Mouse (Mus musculus) embryonic facial prominence, embryonic 13.5 days (tissue): ENCODE data around the gene Gpc5. TPM values are rescaled to one million over a fixed set of nuclear protein-coding genes. Genes with fewer than 3 reads are reported as not detected.

ENCODE experiments used
- ATAC-seq: fragments of 200-750 bp; cut with Nextera tagmentation; 2 replicates; pipeline ENCODE4 v1.8.0; 2017; ENCODE audit warnings: low read depth; ENCODE audit not compliant: insufficient number of reproducible peaks, insufficient read depth, low FRiP score, low TSS enrichment
- H3K27ac ChIP-seq: fragments of 300-500 bp; sonication (generic); 2 replicates; pipeline ENCODE4 v1.5.1; 2015; ENCODE audit warnings: moderate library complexity, mild to moderate bottlenecking, inconsistent platforms
- H3K27me3 ChIP-seq: fragments of 300-500 bp; sonication (generic); 2 replicates; pipeline ENCODE4 v1.6.1; 2015; ENCODE audit warnings: mild to moderate bottlenecking, inconsistent platforms
- H3K36me3 ChIP-seq: fragments of 300-500 bp; sonication (generic); 2 replicates; pipeline ENCODE4 v1.6.1; 2015; ENCODE audit warnings: mild to moderate bottlenecking, inconsistent platforms
- H3K4me1 ChIP-seq: fragments of 300-500 bp; sonication (generic); 2 replicates; pipeline ENCODE4 v1.6.1; 2015; ENCODE audit warnings: inconsistent platforms
- H3K4me2 ChIP-seq: fragments of 300-500 bp; sonication (generic); 2 replicates; pipeline ENCODE4 v1.6.1; 2015; ENCODE audit warnings: moderate library complexity, mild to moderate bottlenecking, inconsistent platforms
- H3K4me3 ChIP-seq: fragments of 300-500 bp; sonication (generic); 2 replicates; pipeline ENCODE4 v1.5.1; 2015; ENCODE audit warnings: mild to moderate bottlenecking, inconsistent platforms
- H3K9ac ChIP-seq: fragments of 300-500 bp; sonication (generic); 2 replicates; pipeline ENCODE4 v1.6.1; 2015; ENCODE audit warnings: mild to moderate bottlenecking, inconsistent platforms
- H3K9me3 ChIP-seq: fragments of 300-500 bp; sonication (generic); 2 replicates; pipeline ENCODE4 v1.6.1; 2016; ENCODE audit warnings: inconsistent platforms
- WGBS: fragments of 180-500 bp; shearing (Covaris S2); methylation state at CpG from one replicate; pipeline ENCODE4 v1.1.7; 2015; ENCODE audit warnings: mixed read lengths; 5-methylcytosine and 5-hydroxymethylcytosine counted together
- polyA plus RNA-seq: library from polyadenylated mRNA; unstranded; fragments of >200 nt; fragmentation: Nextera tagmentation; extraction: Ambion mirVana; gene quantifications from 2 replicates; pipeline ENCODE4 v1.2.1, GENCODE M21; 2015

Gene Gpc5
- polyA plus RNA-seq, 1 experiment from 2014 or later, result 1.5 TPM

- H3K9me3 ChIP-seq, result no peaks in the 10 kb centered on the region
- H3K4me1 ChIP-seq, result no peaks in the 10 kb centered on the region
- H3K36me3 ChIP-seq, result no peaks in the 10 kb centered on the region
- 76% methylated on average over 9 of the region's 9 CpGs for WGBS
- no peak overlapping the region for H3K9ac ChIP-seq
- no peak for ATAC-seq
- H3K4me3 ChIP-seq, result no peak overlapping the region
- H3K4me2 ChIP-seq, result no peak overlapping the region
- H3K27ac ChIP-seq, result no peak overlapping the region
- H3K27me3 ChIP-seq, result no peaks in the 10 kb centered on the region
These were observed 26.6 kb downstream of the Gpc5 start for GRCm38 (mm10) chr14:115118626-115119025.

DNA sequence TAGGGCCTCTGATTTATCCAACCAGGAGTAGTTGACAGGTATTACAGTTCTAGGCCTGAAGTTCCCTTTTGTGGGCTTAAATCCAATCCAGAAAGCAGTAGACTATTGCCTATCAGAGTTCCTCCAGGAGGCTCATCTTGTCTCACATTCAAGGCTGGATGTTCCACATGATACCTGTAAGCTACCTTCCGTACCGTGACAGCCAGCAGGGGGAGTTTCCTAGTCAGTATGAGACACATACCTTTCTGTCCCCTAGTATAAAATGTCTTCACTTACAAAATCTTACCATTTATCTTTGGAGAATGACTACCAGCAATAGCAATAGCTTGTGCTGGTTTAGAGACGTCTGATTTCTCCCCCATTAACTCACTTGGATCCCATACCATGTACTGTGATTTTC lies 56.8 kb downstream of the Gpc5 start:
- no peak overlapping the region for H3K27ac ChIP-seq
- 81% methylated on average over 3 of the region's 3 CpGs for WGBS
- no peaks in the 10 kb centered on the region for H3K27me3 ChIP-seq
- H3K4me3 ChIP-seq, result no peak overlapping the region
- no peak for ATAC-seq
- no peaks in the 10 kb centered on the region for H3K4me1 ChIP-seq
- no peak overlapping the region for H3K9ac ChIP-seq
- H3K4me2 ChIP-seq, result no peak overlapping the region
- no peaks in the 10 kb centered on the region for H3K9me3 ChIP-seq
- no peaks in the 10 kb centered on the region for H3K36me3 ChIP-seq

DNA sequence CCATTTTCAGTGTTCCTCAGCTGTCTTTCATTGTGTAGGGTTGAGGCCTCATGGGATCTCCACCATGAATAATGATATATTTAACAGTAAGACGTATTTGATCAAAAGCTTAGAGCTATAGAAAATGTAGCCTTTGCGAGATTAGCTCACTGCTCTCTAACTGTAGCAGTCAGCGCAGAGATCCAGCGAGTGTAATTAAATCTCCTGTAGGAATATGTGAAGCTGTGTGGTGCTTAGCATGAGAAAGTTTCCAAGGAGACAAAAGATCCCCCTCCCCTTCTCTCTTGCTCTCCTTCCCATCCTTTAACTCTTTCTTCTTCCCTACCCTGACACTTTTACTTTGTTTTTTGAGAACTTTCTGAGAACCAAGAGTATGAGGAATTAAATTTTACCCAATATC lies 64.6 kb downstream of the Gpc5 start:
- no peak overlapping the region for H3K4me3 ChIP-seq
- no peaks in the 10 kb centered on the region for H3K9me3 ChIP-seq
- no peak for ATAC-seq
- no peaks in the 10 kb centered on the region for H3K27me3 ChIP-seq
- H3K9ac ChIP-seq, result no peak overlapping the region
- no peak overlapping the region for H3K4me2 ChIP-seq
- H3K4me1 ChIP-seq, result no peaks in the 10 kb centered on the region
- no peak overlapping the region for H3K27ac ChIP-seq
- 61% methylated on average over 4 of the region's 4 CpGs for WGBS
- no peaks in the 10 kb centered on the region for H3K36me3 ChIP-seq

- Histone ChIP-seq H3K4me2 (no peak overlapping the region), H3K9ac (no peak overlapping the region), H3K27ac (no peak overlapping the region), H3K36me3 (no peaks in the 10 kb centered on the region), H3K9me3 (no peaks in the 10 kb centered on the region), H3K27me3 (no peaks in the 10 kb centered on the region), H3K4me1 (no peaks in the 10 kb centered on the region), H3K4me3 (no peak overlapping the region)
- WGBS, result 57% methylated on average over 3 of the region's 3 CpGs
- ATAC-seq, result no peak
These were observed 85.4 kb downstream of the Gpc5 start for GRCm38 (mm10) chr14:115177322-115177836.

DNA sequence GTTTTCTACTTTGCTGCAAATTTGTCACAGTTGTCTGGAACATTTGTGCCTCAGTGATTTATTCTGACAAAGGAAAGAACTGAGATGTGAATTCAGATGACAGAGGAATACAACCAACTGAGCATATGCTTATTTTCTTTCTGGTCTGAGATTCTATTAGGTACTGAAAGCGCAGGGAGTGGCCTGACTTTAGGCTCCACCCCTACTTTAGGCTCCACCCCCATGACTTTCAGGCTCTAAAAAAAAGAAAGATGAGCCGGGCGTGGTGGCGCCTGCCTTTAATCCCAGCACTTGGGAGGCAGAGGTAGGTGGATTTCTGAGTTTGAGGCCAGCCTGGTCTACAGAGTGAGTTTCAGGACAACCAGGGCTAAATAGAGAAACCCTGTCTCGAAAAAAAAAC lies 87.9 kb downstream of the Gpc5 start:
- H3K4me2 ChIP-seq, result no peak overlapping the region
- H3K4me3 ChIP-seq, result no peak overlapping the region
- 75% methylated on average over 5 of the region's 5 CpGs for WGBS
- H3K36me3 ChIP-seq, result no peaks in the 10 kb centered on the region
- no peak overlapping the region for H3K9ac ChIP-seq
- H3K9me3 ChIP-seq, result no peaks in the 10 kb centered on the region
- no peaks in the 10 kb centered on the region for H3K27me3 ChIP-seq
- no peak overlapping the region for H3K27ac ChIP-seq
- H3K4me1 ChIP-seq, result no peaks in the 10 kb centered on the region
- no peak for ATAC-seq

DNA sequence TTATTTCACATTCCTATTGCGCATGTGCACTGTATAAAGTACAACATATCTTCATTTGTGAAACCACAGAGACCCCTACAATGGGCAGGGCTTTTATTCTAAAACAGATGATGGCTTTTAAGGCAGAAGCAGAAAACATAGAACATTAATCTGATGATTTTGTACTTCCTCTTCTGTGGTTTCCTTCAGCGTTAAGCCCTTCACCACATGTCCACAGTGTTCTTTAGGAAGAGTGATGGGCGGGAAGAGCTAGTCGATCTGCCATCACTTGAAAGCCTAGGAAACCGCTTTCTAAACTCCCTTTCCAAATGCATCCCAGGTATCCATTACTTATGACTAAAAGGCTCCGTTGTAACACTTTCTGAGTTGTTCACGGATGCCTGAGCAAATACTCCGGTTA lies 96.2 kb downstream of the Gpc5 start:
- Histone ChIP-seq H3K4me2 (no peak overlapping the region), H3K36me3 (no peaks in the 10 kb centered on the region), H3K9me3 (no peaks in the 10 kb centered on the region), H3K9ac (no peak overlapping the region), H3K4me3 (no peak overlapping the region), H3K27ac (no peak overlapping the region), H3K4me1 (no peaks in the 10 kb centered on the region), H3K27me3 (no peaks in the 10 kb centered on the region)
- no peak for ATAC-seq
- WGBS, result 58% methylated on average over 8 of the region's 8 CpGs

DNA sequence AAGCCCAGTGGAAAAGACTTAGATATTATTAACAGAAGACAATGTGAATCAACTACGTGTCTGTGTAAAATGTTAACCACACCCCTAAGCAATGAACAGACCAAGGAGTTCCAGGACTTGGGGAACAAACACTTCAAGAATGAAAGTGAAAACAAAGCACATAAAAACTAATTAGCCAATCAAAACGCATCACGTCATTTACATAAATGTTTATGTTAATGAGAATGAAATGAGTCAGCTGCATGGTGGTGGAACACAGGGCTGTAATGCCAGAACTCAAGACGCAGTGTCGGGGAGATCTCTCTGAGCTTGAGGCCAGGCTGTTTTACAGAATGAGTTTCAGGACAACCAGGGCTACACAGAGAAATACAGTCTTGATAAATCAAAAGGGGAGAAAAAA lies 136.1 kb downstream of the Gpc5 start:
- no peak for ATAC-seq
- H3K36me3 ChIP-seq, result no peaks in the 10 kb centered on the region
- no peak overlapping the region for H3K9ac ChIP-seq
- no peak overlapping the region for H3K27ac ChIP-seq
- WGBS, result 80% methylated on average over 5 of the region's 5 CpGs
- no peak overlapping the region for H3K4me3 ChIP-seq
- H3K4me1 ChIP-seq, result no peaks in the 10 kb centered on the region
- H3K4me2 ChIP-seq, result no peak overlapping the region
- H3K27me3 ChIP-seq, result no peaks in the 10 kb centered on the region
- H3K9me3 ChIP-seq, result no peaks in the 10 kb centered on the region

- no peaks in the 10 kb centered on the region for H3K4me1 ChIP-seq
- H3K9ac ChIP-seq, result no peak overlapping the region
- no peaks in the 10 kb centered on the region for H3K27me3 ChIP-seq
- H3K4me2 ChIP-seq, result no peak overlapping the region
- no peak for ATAC-seq
- no peaks in the 10 kb centered on the region for H3K9me3 ChIP-seq
- no peak overlapping the region for H3K27ac ChIP-seq
- H3K4me3 ChIP-seq, result no peak overlapping the region
- H3K36me3 ChIP-seq, result no peaks in the 10 kb centered on the region
- 22% methylated on average over 4 of the region's 4 CpGs for WGBS
These were observed 144.4 kb downstream of the Gpc5 start for GRCm38 (mm10) chr14:115236387-115236786.

DNA sequence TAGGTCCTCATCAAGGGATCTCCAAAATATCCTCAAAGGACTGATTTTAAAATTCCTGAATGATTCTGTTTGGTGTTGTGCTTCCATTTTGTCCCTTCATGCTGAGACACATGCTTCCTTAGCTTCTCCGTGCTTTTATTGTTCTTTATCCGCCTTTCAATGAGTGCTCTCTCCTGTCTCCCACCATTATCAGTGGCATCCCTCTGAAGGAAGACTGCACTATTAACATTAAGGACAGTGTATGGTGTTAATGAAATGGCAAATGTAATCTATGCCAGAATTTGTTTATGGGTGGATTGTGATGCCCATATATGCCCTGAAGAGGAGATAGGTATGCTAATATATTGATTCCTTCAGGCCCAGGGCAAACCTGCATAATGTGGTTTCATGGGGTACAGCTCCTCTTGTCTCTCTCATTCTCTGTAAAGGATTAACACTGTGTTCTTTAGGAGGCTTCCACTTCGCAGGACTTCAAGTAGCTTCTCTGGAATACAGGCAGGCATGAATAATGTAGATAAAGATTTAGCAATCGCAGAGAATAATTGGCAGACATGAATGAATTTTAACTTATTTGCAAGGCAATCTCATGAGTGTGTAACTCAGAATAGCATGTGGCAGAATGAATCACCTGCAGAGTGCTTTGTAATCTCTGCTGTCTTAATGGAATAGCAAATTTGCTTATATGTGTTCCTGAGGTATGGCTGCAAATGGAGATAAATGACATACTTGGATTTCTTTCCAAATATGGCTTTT lies 148.8 kb downstream of the Gpc5 start:
- Histone ChIP-seq H3K4me1 (no peaks in the 10 kb centered on the region), H3K27ac (no peak overlapping the region), H3K9ac (no peak overlapping the region), H3K27me3 (no peaks in the 10 kb centered on the region), H3K4me3 (no peak overlapping the region), H3K36me3 (no peaks in the 10 kb centered on the region), H3K9me3 (no peaks in the 10 kb centered on the region), H3K4me2 (no peak overlapping the region)
- 73% methylated on average over 4 of the region's 4 CpGs for WGBS
- ATAC-seq, result no peak

DNA sequence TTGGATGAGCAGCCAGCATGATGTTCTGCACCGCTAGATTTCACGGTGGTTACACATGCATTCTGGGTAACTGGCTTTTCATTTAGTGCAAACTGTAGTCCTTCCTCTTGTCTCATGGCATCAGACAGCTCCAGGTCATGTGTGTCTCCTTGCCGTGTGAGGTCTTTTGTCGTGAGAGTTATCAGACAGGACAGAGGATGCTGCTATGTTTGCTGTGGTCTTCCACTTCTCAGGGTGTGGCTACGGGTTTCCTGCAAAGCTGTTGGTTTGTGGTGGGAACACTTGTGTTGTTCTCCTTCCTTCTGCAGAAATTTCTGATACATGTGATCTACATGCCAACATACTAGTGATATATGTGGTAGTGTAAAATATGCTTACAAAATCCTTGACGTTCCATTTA lies 158.5 kb downstream of the Gpc5 start:
- WGBS, result 91% methylated on average over 6 of the region's 6 CpGs
- H3K36me3 ChIP-seq, result no peaks in the 10 kb centered on the region
- no peak overlapping the region for H3K4me3 ChIP-seq
- ATAC-seq, result no peak
- H3K4me1 ChIP-seq, result no peaks in the 10 kb centered on the region
- H3K27me3 ChIP-seq, result no peaks in the 10 kb centered on the region
- H3K27ac ChIP-seq, result no peak overlapping the region
- H3K9me3 ChIP-seq, result no peaks in the 10 kb centered on the region
- no peak overlapping the region for H3K9ac ChIP-seq
- no peak overlapping the region for H3K4me2 ChIP-seq

- H3K4me2 ChIP-seq, result no peak overlapping the region
These were observed 159.8 kb downstream of the Gpc5 start for GRCm38 (mm10) chr14:115251791-115252190.

DNA sequence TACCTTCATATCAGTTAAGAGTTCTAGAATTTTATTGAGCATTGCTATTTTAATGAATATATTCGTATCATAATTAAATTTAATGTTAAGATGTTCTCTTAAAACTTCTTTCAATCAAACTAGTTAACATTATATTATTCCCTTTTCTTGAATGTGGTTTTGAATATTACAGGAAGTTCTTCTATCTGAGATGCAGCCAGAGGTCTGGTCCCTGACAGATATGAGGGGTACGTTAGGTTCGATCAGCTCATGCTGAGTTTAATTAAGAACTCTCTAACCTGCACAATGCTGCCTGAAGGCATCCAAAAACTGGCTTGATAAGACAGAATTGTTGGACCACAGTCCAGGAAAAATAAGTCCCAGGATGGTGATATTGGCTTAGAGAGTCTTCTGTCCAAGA lies 161.1 kb downstream of the Gpc5 start:
- Histone ChIP-seq H3K27ac (no peak overlapping the region), H3K36me3 (no peaks in the 10 kb centered on the region), H3K27me3 (no peaks in the 10 kb centered on the region), H3K4me1 (no peaks in the 10 kb centered on the region), H3K4me3 (no peak overlapping the region), H3K9ac (no peak overlapping the region), H3K9me3 (no peaks in the 10 kb centered on the region), H3K4me2 (no peak overlapping the region)
- WGBS, result 84% methylated on average over 3 of the region's 3 CpGs
- no peak for ATAC-seq

More at GRCm38 (mm10) chr14:115251791-115252190, 159.8 kb downstream of the Gpc5 start:
- no peak overlapping the region for H3K4me3 ChIP-seq
- H3K9me3 ChIP-seq, result no peaks in the 10 kb centered on the region
- H3K4me1 ChIP-seq, result no peaks in the 10 kb centered on the region
- no peak overlapping the region for H3K9ac ChIP-seq
- no peak for ATAC-seq
- no peaks in the 10 kb centered on the region for H3K36me3 ChIP-seq
- 61% methylated on average over 5 of the region's 5 CpGs for WGBS
- no peak overlapping the region for H3K27ac ChIP-seq
- H3K27me3 ChIP-seq, result no peaks in the 10 kb centered on the region
